10 mouse cellular contexts compared by ENCODE assay signal in the genomic region with DNA sequence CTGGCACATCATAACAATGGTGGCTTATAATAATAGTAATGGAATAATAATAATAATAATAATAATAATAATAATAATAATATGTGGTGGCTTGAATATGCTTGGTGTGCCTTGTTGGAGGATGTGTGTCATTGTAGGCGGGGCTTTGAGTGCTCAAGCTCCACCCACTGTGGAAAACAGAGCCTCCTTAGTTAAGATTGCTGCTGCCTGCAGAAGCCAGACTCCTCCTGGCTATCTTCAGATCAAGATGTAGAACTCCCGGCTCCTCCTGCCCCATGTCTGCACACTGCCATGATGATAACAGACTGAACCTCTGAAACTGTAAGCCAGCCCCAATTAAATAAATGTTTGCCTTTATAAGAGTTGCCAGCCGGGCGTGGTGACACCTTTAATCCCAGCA. TPM values are rescaled to one million over a fixed set of nuclear protein-coding genes. Genes with fewer than 3 reads are reported as not detected.
"Had no signal": no experiment of that assay in that cellular context is flagged by ENCODE, and none has a peak within 500 bp of the region (broad histone marks: within the 10 kb centered on the region; RNA-seq: fewer than 3 reads in every experiment).

No protein-coding gene starts in this region.

- DNase-seq: lung, adult 2 months; lung, postnatal 14 days; lung, postnatal 36 days; right cerebral cortex, postnatal 14 days; thymus, adult 2 months; thymus, postnatal 25 days; thymus, postnatal 4 days had no signal

RNA-seq across cellular contexts. Expression of gene Ranbp17, which starts 21.0 kb away (rescaled TPM):
- total RNA-seq: monocyte, adult 5-6 weeks; neutrophil, adult 5-6 weeks had no signal

RNA-seq across cellular contexts. Expression of gene Gabrp, which starts 44.2 kb away (rescaled TPM):
- total RNA-seq: megakaryocyte progenitor cell, adult 5-6 weeks; monocyte, adult 5-6 weeks; neutrophil, adult 5-6 weeks had no signal
